Mouse (Mus musculus): ENCODE data around the gene Mex3b. TPM values are rescaled to one million over a fixed set of nuclear protein-coding genes. Genes with fewer than 3 reads are reported as not detected.

Mex3b gene
- 53.1 and 54.2 TPM in 2 replicates for polyA plus RNA-seq (2014; fragmentation: Nextera tagmentation; extraction: Ambion mirVana)

DNA sequence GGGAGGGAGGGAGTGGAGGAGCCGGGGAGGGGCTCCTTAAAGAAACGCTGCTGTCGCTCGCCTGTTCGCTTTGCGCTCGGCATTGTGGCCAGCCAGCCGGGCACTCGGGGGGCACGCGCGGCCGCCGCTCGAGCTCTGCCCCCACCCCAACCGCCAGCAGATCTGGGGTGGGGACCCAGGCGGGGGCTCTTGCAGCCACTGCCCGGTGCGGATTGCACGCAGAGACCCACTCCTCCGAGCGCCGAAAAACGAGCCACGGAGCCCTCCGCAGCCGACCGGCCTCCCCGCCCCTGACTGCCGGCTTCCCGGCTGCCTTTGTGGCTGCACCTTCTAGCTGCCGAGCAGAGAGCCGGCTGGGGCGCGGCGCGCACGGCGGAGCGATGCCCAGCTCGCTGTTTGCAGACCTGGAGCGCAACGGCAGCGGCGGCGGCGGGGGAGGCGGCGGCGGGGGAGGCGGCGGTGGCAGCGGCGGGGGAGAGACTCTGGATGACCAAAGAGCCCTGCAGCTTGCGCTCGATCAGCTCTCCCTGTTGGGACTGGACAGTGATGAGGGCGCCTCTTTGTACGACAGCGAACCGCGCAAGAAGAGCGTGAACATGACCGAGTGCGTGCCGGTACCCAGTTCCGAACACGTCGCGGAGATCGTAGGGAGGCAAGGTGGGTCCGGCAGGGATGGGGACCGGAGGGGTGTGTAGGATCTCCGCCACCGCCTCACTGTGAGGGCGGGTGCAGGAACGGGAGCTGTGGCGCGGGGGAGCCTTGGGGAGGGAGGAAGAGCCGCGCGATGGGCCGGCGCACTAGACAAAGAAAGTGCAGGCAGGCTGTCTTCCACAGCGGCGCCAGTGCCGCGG lies at the start of gene Mex3b:
Mex3b (plus strand) TSS at position 63 of the 851 bp plus-strand sequence.
- Histone ChIP-seq H3K27ac (ENCODE audit: low read depth, low read length) (peak within 1 kb of the TSS; percentile 100), H3K27me3 (replicated peaks; ENCODE audit: control insufficient read depth, insufficient read depth, low read length) (no peaks in the 10 kb centered on the region), H3K4me2 (ENCODE audit: low read length) (peak within 1 kb of the TSS; percentile 96), H3K4me1 (ENCODE audit: control insufficient read depth, insufficient read depth, low read length) (peaks cover 12% of the 10 kb centered on the region), H3K9ac (ENCODE audit: low read length) (peak within 1 kb of the TSS; percentile 100), H3K9me3 (replicated peaks; ENCODE audit: control insufficient read depth, low read length) (no peaks in the 10 kb centered on the region), H3K36me3 (ENCODE audit: control insufficient read depth, insufficient read depth, low read length) (peaks cover 29% of the 10 kb centered on the region), H3K4me3 (ENCODE audit: low read depth, low read length) (peak within 1 kb of the TSS; percentile 99)
- 0% methylated on average over 66 of the region's 87 CpGs for WGBS
- DNase-seq (ENCODE audit: low spot score) (peak; percentile 62), ATAC-seq (no peak)

DNA sequence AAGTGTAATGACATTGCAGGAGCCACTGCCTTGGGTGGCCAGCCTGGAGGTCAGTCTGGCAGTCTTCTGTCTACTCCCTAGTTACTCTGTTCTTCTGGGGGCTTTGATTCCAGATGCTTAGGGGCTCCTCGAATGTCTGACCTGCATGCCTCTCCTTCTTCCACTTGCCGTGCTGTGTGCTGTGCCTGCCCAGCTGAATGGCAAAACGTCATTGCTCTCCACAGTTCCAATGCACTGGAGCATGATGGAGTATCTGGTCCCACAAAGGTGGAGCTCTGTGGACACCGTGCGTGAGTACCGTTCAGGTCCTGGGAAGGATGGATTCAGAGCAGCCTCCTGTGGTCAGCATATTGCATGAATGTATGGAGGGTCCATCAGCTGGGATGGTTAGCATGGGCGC lies 47.6 kb upstream of the Mex3b start:
- DNase-seq (ENCODE audit: low spot score) (no peak), ATAC-seq (no peak)
- WGBS, result 89% methylated on average over 7 of the region's 7 CpGs
- H3K4me1 ChIP-seq (ENCODE audit: control insufficient read depth, insufficient read depth, low read length), result no peaks in the 10 kb centered on the region
- no peaks in the 10 kb centered on the region for H3K27me3 ChIP-seq (replicated peaks; ENCODE audit: control insufficient read depth, insufficient read depth, low read length)
- no peaks in the 10 kb centered on the region for H3K36me3 ChIP-seq (ENCODE audit: control insufficient read depth, insufficient read depth, low read length)
- no peaks in the 10 kb centered on the region for H3K9me3 ChIP-seq (replicated peaks; ENCODE audit: control insufficient read depth, low read length)
- H3K4me3 ChIP-seq (ENCODE audit: low read depth, low read length), result no peak overlapping the region
- no peak overlapping the region for H3K4me2 ChIP-seq (ENCODE audit: low read length)
- no peak overlapping the region for H3K27ac ChIP-seq (ENCODE audit: low read depth, low read length)
- H3K9ac ChIP-seq (ENCODE audit: low read length), result no peak overlapping the region

DNA sequence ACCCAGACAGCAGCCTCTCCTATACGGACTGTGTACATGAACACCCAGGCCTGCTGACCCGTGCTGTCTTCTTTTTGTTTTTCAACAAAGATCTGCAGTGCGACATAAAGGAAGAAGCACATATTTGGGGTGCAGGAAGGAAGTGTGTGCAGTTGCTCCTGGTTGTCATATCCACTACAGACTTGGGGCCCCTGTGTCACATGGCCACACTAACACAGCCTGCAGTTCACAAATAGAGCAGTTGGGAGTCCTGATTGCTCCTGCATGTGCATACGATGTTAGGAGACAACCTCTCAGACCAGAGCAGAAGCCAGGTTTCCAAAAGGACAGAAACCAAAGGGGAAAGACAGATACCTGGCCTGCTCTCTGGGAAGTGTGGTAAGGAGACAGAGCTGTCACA lies 46.5 kb upstream of the Mex3b start:
- ATAC-seq, result no peak
- WGBS, result 80% methylated on average over 4 of the region's 4 CpGs

DNA sequence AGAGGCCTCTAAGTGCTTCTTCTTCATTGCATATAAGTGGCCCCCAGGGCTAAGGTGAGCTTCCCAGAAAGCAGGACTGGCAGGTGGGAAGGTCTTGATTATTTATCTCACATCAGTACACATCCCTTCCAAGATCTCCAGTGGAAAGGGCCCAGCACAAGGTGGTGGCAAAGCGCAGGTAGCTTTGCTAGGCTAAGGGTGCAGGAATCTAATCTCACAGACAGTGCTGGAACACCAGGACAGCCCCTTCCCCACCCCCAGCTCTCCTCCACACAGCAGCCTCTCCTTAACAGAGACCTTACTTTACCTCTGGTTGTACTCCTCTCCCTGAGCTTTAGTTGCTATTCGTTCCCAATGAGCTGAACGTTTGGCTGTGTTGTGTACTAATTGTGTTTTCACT lies 45.6 kb upstream of the Mex3b start:
- Histone ChIP-seq H3K4me2 (ENCODE audit: low read length) (no peak overlapping the region), H3K4me1 (ENCODE audit: control insufficient read depth, insufficient read depth, low read length) (no peaks in the 10 kb centered on the region), H3K9me3 (replicated peaks; ENCODE audit: control insufficient read depth, low read length) (no peaks in the 10 kb centered on the region), H3K27me3 (replicated peaks; ENCODE audit: control insufficient read depth, insufficient read depth, low read length) (no peaks in the 10 kb centered on the region), H3K27ac (ENCODE audit: low read depth, low read length) (no peak overlapping the region), H3K9ac (ENCODE audit: low read length) (no peak overlapping the region), H3K36me3 (ENCODE audit: control insufficient read depth, insufficient read depth, low read length) (no peaks in the 10 kb centered on the region), H3K4me3 (ENCODE audit: low read depth, low read length) (no peak overlapping the region)
- 62% methylated on average over 3 of the region's 3 CpGs for WGBS
- DNase-seq (ENCODE audit: low spot score) (no peak), ATAC-seq (no peak)

More for the DNA sequence above, 46.5 kb upstream of the Mex3b start:
- Histone ChIP-seq H3K9ac (ENCODE audit: low read length) (no peak overlapping the region), H3K4me3 (ENCODE audit: low read depth, low read length) (no peak overlapping the region), H3K9me3 (replicated peaks; ENCODE audit: control insufficient read depth, low read length) (no peaks in the 10 kb centered on the region), H3K4me2 (ENCODE audit: low read length) (no peak overlapping the region), H3K27ac (ENCODE audit: low read depth, low read length) (no peak overlapping the region), H3K36me3 (ENCODE audit: control insufficient read depth, insufficient read depth, low read length) (no peaks in the 10 kb centered on the region), H3K27me3 (replicated peaks; ENCODE audit: control insufficient read depth, insufficient read depth, low read length) (no peaks in the 10 kb centered on the region), H3K4me1 (ENCODE audit: control insufficient read depth, insufficient read depth, low read length) (no peaks in the 10 kb centered on the region)
- no peak for DNase-seq (ENCODE audit: low spot score)

DNA sequence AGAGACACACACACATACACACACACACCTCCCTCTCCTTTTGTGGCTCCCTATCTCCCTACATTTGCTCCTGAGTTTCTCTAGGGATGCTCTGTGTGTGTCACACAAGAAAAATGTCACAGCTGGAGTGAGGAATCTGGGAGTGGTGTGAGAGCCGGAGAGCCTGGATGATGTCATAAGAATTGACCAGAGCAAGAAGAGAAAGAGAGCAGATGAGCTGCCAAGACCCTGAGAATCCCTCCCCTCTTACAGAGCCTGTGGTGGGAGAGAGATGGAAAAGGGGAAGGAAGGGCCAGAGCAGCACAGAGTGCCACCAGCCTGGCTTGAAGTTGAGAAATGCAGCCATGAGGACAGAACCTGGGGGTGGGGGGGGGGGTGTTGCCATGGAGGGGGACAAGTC lies 44.6 kb upstream of the Mex3b start:
- no peak overlapping the region for H3K27ac ChIP-seq (ENCODE audit: low read depth, low read length)
- no peak overlapping the region for H3K9ac ChIP-seq (ENCODE audit: low read length)
- no peaks in the 10 kb centered on the region for H3K9me3 ChIP-seq (replicated peaks; ENCODE audit: control insufficient read depth, low read length)
- DNase-seq (ENCODE audit: low spot score), result no peak
- 61% methylated on average over 1 of the region's 1 CpGs for WGBS
- no peak overlapping the region for H3K4me3 ChIP-seq (ENCODE audit: low read depth, low read length)
- no peak overlapping the region for H3K4me2 ChIP-seq (ENCODE audit: low read length)
- no peaks in the 10 kb centered on the region for H3K27me3 ChIP-seq (replicated peaks; ENCODE audit: control insufficient read depth, insufficient read depth, low read length)
- no peak for ATAC-seq
- no peaks in the 10 kb centered on the region for H3K36me3 ChIP-seq (ENCODE audit: control insufficient read depth, insufficient read depth, low read length)
- no peaks in the 10 kb centered on the region for H3K4me1 ChIP-seq (ENCODE audit: control insufficient read depth, insufficient read depth, low read length)

DNA sequence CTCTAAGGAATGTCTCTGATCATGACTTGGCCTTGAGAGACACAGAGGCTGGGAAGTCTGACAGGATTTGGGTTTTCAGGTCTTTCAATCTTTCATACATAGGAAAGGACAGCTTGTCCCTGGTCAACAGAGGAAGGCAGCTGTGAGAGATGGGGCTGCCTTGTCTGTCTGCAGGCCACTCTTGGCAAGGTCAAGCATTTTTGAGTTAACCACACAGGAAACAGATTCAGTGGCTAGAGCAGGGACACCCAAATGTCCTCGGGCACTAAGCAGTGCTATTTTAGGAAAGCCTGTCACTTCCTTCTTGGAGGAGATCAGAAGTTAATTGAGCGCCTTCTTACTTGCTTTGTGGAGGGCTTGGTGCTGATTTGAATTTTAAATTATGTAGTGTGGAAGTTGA lies 38.9 kb upstream of the Mex3b start:
- WGBS, result 64% methylated on average over 2 of the region's 2 CpGs
- Histone ChIP-seq H3K9ac (ENCODE audit: low read length) (no peak overlapping the region), H3K4me3 (ENCODE audit: low read depth, low read length) (no peak overlapping the region), H3K4me1 (ENCODE audit: control insufficient read depth, insufficient read depth, low read length) (no peaks in the 10 kb centered on the region), H3K27me3 (replicated peaks; ENCODE audit: control insufficient read depth, insufficient read depth, low read length) (no peaks in the 10 kb centered on the region), H3K4me2 (ENCODE audit: low read length) (no peak overlapping the region), H3K9me3 (replicated peaks; ENCODE audit: control insufficient read depth, low read length) (no peaks in the 10 kb centered on the region), H3K36me3 (ENCODE audit: control insufficient read depth, insufficient read depth, low read length) (no peaks in the 10 kb centered on the region), H3K27ac (ENCODE audit: low read depth, low read length) (no peak overlapping the region)
- ATAC-seq (no peak), DNase-seq (ENCODE audit: low spot score) (no peak)

DNA sequence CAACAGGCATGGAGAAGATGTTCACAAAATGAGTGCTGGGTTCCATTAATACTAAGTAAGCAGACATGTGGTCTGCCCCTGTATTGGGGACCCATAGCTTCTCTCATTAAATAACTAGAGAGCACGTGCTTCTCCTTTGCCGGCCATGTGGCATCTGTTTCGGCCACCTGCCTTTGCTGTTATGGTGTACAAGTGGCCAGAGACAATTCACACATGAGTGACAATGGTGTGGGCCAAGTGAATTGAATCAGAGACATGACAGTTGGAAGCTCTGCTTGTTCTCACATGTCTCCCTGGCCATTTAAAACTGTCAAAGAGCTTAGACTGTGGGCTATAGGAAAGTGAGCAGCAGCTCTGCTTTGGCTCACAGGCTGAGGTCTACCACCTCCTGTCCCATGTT lies 37.6 kb upstream of the Mex3b start:
- no peaks in the 10 kb centered on the region for H3K9me3 ChIP-seq (replicated peaks; ENCODE audit: control insufficient read depth, low read length)
- no peak overlapping the region for H3K9ac ChIP-seq (ENCODE audit: low read length)
- 89% methylated on average over 3 of the region's 3 CpGs for WGBS
- H3K27me3 ChIP-seq (replicated peaks; ENCODE audit: control insufficient read depth, insufficient read depth, low read length), result no peaks in the 10 kb centered on the region
- H3K4me1 ChIP-seq (ENCODE audit: control insufficient read depth, insufficient read depth, low read length), result no peaks in the 10 kb centered on the region; the same call in 1 of the 2 replicates
- no peaks in the 10 kb centered on the region for H3K36me3 ChIP-seq (ENCODE audit: control insufficient read depth, insufficient read depth, low read length)
- H3K4me2 ChIP-seq (ENCODE audit: low read length), result no peak overlapping the region
- no peak for DNase-seq (ENCODE audit: low spot score)
- no peak for ATAC-seq
- H3K27ac ChIP-seq (ENCODE audit: low read depth, low read length), result no peak overlapping the region
- no peak overlapping the region for H3K4me3 ChIP-seq (ENCODE audit: low read depth, low read length)

DNA sequence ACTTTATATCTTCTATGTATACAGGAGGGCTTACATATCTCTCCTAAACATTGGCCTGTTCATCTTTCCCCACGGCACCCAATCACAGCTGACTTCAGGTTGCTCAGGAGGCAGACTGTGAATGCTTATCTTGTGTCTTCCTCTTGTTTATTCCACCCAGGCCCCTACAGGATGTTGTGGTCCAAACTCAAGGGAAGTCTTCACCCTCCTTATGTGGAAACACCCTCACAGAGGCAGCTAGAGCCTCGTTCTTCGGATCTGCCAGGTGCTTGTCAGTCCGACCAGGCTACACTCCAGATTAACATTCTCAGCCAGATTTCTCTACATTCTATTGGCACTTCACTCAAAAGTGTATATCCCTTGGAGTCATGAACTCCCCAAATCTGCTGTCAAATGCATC lies 32.7 kb upstream of the Mex3b start:
- ATAC-seq (no peak), DNase-seq (ENCODE audit: low spot score) (no peak)
- Histone ChIP-seq H3K36me3 (ENCODE audit: control insufficient read depth, insufficient read depth, low read length) (no peaks in the 10 kb centered on the region), H3K4me3 (ENCODE audit: low read depth, low read length) (no peak overlapping the region), H3K4me1 (ENCODE audit: control insufficient read depth, insufficient read depth, low read length) (no peaks in the 10 kb centered on the region; the same call in none of the 2 replicates), H3K27me3 (replicated peaks; ENCODE audit: control insufficient read depth, insufficient read depth, low read length) (no peaks in the 10 kb centered on the region), H3K9ac (ENCODE audit: low read length) (no peak overlapping the region), H3K4me2 (ENCODE audit: low read length) (no peak overlapping the region), H3K27ac (ENCODE audit: low read depth, low read length) (no peak overlapping the region), H3K9me3 (replicated peaks; ENCODE audit: control insufficient read depth, low read length) (no peaks in the 10 kb centered on the region)
- 87% methylated on average over 4 of the region's 4 CpGs for WGBS

DNA sequence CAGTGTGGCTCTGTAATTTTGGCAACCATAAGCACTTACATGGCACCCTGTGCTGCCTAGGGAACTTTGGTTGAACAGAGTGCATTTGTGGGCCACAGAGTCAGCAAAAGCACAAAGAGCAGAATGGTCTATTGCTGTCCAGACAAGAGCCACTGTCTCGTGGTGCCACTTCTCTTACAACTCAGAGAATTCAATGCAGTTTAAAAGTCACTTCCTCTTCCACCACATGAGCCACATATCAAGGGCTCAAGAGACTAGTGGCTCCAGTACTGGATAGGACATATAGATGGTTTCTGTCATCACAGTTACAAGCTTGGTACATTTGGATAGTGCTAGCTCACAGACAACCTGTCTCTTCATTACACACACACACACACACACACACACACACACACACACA lies 28.7 kb upstream of the Mex3b start:
- DNase-seq (ENCODE audit: low spot score) (no peak), ATAC-seq (no peak)
- H3K27me3 ChIP-seq (replicated peaks; ENCODE audit: control insufficient read depth, insufficient read depth, low read length), result no peaks in the 10 kb centered on the region
- peaks cover 2% of the 10 kb centered on the region for H3K4me1 ChIP-seq (ENCODE audit: control insufficient read depth, insufficient read depth, low read length)
- H3K4me3 ChIP-seq (ENCODE audit: low read depth, low read length), result no peak overlapping the region
- no peaks in the 10 kb centered on the region for H3K9me3 ChIP-seq (replicated peaks; ENCODE audit: control insufficient read depth, low read length)
- H3K36me3 ChIP-seq (ENCODE audit: control insufficient read depth, insufficient read depth, low read length), result no peaks in the 10 kb centered on the region
- WGBS, result 53% methylated on average over 1 of the region's 1 CpGs
- H3K9ac ChIP-seq (ENCODE audit: low read length), result no peak overlapping the region
- no peak overlapping the region for H3K27ac ChIP-seq (ENCODE audit: low read depth, low read length)
- H3K4me2 ChIP-seq (ENCODE audit: low read length), result no peak overlapping the region

All from forebrain, embryonic 14.5 days (tissue).